Mouse (Mus musculus): ENCODE results near the gene Stk4.

DNA sequence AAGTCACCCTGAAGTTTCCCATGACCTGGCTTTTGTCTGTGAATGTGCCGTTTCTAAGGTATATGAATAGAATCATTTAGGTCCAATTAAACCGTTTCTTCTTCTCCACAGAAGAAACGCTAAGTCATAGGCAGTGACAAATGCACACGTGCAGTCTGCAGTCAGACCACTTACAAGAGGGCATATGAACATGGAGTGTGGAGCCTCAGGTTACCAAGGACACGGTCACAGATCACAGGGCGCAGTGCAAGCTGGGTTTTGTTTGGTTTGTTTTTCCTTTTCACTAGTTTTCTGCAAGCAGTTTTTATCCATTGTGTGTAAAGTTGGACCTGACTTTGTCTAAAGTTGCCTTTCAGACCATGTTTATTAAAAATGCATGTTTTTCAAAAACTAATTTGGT, 73.9 kb downstream of the Stk4 start:
- TF ChIP-seq POLR2AphosphoS2 (IDR thresholded peaks at IDR 0.05; ENCODE audit: low read depth, low read length) (no peak), UBTF (IDR thresholded peaks at IDR 0.05; ENCODE audit: low read depth, low read length) (no peak), POLR2A (IDR thresholded peaks at IDR 0.05; ENCODE audit: low read depth, low read length) (no peak), CTCF (conservative IDR thresholded peaks at IDR 0.05 in 1 of 2, IDR thresholded peaks at IDR 0.05 in 1 of 2; ENCODE audit: low read depth in 2 of 2, low read length in 2 of 2) (no peak)
